Mouse (Mus musculus): ENCODE data around the gene Lingo3. TPM values are rescaled to one million over a fixed set of nuclear protein-coding genes. Genes with fewer than 3 reads are reported as not detected.
"Not testable (repeated sequence)": the region's sequence is repeated elsewhere in the genome, so short reads cannot be mapped to it uniquely, and the experiment has no call there.

Lingo3 gene
- polyA plus RNA-seq, 1 experiment from 2014 or later = 1.7 TPM

DNA sequence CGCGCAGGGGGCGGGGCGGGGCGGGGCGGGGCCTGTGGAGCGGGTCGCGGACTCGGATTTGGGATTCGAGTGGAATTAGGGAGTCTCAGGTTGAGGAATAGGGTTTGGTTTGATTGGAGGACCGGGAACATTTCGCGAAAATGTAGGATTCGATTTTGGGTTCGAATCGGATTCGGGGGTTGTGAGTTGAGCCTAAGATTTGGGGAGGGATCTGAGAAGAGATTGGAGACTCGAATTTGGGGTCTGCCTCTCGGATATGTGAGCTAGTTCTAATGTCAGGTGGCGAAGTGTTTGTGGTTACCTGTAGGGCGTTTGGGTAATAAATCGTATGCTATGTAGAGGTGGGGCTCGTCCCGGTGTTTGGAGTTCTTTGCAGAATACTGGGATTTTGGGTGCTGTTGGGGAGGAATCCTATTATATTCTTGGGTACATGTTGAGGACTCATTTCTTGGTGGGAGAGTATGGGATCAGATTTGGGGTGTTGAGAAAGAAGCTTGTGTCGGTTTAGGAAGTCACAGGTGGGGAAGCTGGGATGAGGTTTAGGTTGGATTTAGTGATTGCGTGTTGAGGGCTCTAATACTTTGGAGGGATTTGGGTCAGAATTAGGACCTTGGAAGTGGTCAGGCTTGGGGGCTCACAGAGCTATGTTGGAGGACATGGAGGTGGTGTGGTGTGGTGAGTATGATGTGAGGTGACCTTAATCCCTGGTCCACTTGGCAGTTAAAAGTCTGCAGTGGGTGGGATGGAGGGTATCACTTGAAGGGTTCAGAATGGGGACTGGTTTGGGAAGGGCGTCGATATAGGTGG is 16.6 kb downstream of the Lingo3 start:
- peaks cover 45% of the 10 kb centered on the region for H3K4me1 ChIP-seq
- peaks cover 18% of the 10 kb centered on the region for H3K36me3 ChIP-seq (replicated peaks)
- peak overlapping the region; percentile 85 for H3K4me3 ChIP-seq (replicated peaks)
- H3K27ac ChIP-seq = peak overlapping the region; percentile 94
- WGBS = 8% methylated on average over 29 of the region's 29 CpGs
- no peaks in the 10 kb centered on the region for H3K9me3 ChIP-seq
- no peak for ATAC-seq (ENCODE audit: low FRiP score)
- H3K9ac ChIP-seq = peak overlapping the region; percentile 94
- H3K27me3 ChIP-seq = no peaks in the 10 kb centered on the region
- peak overlapping the region; percentile 99 for H3K4me2 ChIP-seq

DNA sequence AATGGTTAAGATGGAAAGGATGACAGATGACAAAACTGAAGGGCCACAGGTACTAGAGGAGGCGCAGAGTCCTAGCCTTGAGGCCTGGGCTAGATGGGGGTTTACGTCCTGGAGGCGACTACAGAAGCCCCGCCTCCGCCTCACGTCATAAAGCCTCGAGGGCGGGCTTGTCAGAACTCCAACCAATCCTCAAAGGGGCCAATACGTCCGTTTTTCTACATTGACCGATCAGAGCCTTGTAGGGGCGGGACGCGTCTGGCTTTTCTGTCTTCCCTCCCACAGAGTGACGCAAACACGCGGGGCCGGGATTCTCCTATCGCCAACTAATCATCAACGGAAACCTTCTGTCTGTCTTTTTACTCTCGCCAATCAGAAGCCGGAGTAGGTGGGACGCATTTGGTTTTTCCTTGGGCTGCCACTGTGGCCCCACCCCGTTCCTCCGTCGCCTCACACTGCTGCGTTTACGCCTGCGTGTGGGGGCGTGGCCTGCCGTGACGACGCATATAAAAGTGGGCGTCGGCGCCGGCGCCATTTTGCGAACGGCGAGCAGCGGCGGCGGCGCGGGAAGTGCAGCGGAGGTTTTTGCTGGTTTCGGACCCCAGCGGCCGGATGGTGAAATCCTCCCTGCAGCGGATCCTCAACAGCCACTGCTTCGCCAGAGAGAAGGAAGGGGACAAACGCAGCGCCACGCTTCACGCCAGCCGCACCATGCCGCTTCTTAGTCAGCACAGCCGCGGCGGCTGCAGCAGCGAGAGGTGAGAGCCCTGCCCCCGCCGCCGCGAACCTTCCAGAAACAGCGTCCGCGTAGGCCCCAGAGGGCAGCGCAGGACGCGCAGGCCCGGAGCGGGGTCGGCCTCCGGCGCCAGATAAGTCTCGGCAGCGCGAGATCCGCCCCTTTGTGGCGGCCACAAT is 17.4 kb downstream of the Lingo3 start, which contains the start of gene Oaz1:
Gene Oaz1 (plus strand): TSS at position 506 of the 912 bp plus-strand sequence.
- Histone ChIP-seq H3K9ac (peak within 1 kb of the TSS; percentile 94), H3K27me3 (no peaks in the 10 kb centered on the region), H3K9me3 (no peaks in the 10 kb centered on the region), H3K36me3 (replicated peaks) (peaks cover 18% of the 10 kb centered on the region), H3K4me3 (replicated peaks) (peak within 1 kb of the TSS; percentile 85), H3K4me1 (peaks cover 42% of the 10 kb centered on the region), H3K27ac (peak within 1 kb of the TSS; percentile 94), H3K4me2 (peak within 1 kb of the TSS; percentile 99)
- ATAC-seq (ENCODE audit: low FRiP score) = peak; percentile 97
- under 1% methylated on average over 79 of the region's 82 CpGs for WGBS

DNA sequence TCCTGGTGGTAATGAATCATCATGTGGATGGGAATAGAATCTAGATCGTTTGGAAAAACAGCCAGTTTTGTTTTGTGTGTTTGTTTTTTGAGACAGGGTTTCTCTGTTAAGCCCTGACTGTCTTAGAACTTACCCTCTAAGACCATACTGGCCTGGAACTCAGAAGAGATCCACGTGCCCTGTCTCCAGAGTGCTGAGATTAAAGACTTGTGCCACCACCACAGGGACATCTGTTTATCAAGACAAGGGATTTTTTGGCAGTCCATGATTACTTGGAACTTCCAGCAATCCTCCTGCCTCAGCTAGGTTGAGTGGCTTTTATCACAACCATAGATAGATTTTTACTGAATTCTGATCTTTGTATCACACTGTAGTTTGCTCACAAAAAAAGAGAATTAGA is 19.0 kb downstream of the Lingo3 start:
- H3K9ac ChIP-seq = no peak overlapping the region

DNA sequence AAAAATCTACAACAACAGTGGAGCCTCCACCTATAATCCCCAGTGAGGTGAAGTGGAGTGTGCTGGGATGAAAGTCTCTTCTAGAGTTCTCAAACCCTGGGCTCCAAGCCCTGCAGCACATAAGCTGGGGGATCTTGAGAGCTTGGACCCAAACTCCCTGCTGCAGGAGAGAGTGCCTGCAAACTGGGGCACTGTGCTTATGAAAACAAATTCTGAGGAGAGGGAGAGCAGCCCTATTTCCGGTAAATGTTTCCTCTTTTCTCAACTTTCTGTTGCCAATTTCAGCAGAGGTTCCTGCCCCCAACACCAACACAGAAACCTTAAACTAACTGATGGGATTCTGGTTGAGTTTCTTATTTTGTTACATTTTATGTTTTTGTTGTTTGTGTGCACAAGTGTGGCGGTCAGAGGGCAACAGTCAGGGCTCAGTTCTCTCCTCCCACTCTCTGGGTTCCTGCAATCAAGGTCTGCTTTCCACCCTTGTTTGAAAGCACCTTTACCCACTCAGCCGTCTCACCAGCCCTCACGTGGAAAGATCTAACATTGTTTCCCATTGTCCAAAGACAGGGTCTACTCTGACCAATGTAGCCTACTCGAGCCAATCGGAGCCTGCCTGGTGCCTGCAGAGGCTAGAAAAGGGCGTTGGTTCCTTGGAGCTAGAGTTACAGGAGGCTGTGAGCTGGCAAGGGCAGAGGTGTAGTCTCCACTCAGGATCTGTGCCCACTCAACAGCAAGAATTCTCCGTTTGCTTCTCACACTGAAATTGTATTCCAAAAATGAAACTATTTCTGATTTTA is 19.8 kb downstream of the Lingo3 start:
- H3K4me1 ChIP-seq = peaks cover 19% of the 10 kb centered on the region
- no peak overlapping the region for H3K4me2 ChIP-seq

More for the DNA sequence above, 19.0 kb downstream of the Lingo3 start:
- Histone ChIP-seq H3K9me3 (no peaks in the 10 kb centered on the region), H3K4me2 (no peak overlapping the region), H3K36me3 (replicated peaks) (peaks cover 14% of the 10 kb centered on the region), H3K4me1 (peaks cover 26% of the 10 kb centered on the region), H3K27me3 (no peaks in the 10 kb centered on the region), H3K27ac (no peak overlapping the region), H3K4me3 (replicated peaks) (no peak overlapping the region)
- WGBS = 80% methylated on average over 2 of the region's 2 CpGs
- ATAC-seq (ENCODE audit: low FRiP score) = no peak

DNA sequence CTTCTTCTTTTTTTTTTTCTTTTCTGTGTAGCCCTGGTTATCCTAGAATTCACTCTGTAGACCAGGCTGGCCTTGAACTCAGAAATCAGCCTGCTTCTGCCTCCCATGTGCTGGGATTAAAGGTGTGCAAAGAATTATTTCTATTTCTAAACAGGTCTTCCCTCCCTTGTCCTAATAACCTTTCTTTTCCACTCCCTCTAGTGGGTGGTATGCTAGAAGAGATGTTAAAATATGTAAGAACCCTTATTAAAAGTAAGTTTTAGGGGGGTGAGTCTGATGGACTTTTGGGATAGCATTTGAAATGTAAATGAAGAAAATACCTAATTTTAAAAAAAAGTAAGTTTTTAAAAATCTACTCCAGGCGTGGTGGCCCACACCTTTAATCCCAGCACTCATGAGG is 20.5 kb downstream of the Lingo3 start:
- no peak overlapping the region for H3K4me3 ChIP-seq (replicated peaks)
- no peak overlapping the region for H3K4me2 ChIP-seq
- peaks cover under 1% of the 10 kb centered on the region; the same call in 1 of the 2 replicates for H3K36me3 ChIP-seq (replicated peaks)
- H3K27me3 ChIP-seq = no peaks in the 10 kb centered on the region
- H3K4me1 ChIP-seq = peaks cover 15% of the 10 kb centered on the region
- no peaks in the 10 kb centered on the region for H3K9me3 ChIP-seq
- no peak overlapping the region for H3K9ac ChIP-seq
- WGBS = 90% methylated on average over 1 of the region's 1 CpGs
- no peak overlapping the region for H3K27ac ChIP-seq
- no peak for ATAC-seq (ENCODE audit: low FRiP score)

More for the DNA sequence above, 19.8 kb downstream of the Lingo3 start:
- no peak overlapping the region for H3K27ac ChIP-seq
- no peak overlapping the region for H3K9ac ChIP-seq
- H3K4me3 ChIP-seq (replicated peaks) = no peak overlapping the region
- WGBS = 74% methylated on average over 8 of the region's 8 CpGs
- ATAC-seq (ENCODE audit: low FRiP score) = no peak
- peaks cover 6% of the 10 kb centered on the region for H3K36me3 ChIP-seq (replicated peaks)
- no peaks in the 10 kb centered on the region for H3K27me3 ChIP-seq
- no peaks in the 10 kb centered on the region for H3K9me3 ChIP-seq

DNA sequence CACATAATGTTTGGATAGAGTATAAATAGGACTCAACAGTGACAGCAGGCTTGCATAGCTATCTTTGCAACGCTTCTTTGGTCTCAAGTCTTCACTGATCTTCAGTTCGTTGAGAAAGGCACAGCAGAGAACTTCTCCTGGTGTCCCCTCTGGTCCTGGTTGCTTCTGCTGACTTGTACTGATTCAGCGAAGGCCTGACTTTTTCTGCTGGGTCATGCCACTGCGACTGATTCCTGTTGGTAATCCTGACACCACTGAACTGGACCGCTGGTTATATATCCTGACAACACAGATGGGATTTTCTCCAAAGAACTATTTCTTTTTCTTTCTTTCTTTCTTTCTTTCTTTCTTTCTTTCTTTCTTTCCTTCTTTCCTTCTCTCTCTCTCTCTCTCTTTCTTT is 21.3 kb downstream of the Lingo3 start:
- Histone ChIP-seq H3K4me2 (no peak overlapping the region), H3K36me3 (replicated peaks) (no peaks in the 10 kb centered on the region), H3K9ac (no peak overlapping the region), H3K9me3 (no peaks in the 10 kb centered on the region), H3K27me3 (no peaks in the 10 kb centered on the region), H3K4me3 (replicated peaks) (no peak overlapping the region), H3K27ac (no peak overlapping the region), H3K4me1 (peaks cover 7% of the 10 kb centered on the region)
- no peak for ATAC-seq (ENCODE audit: low FRiP score)
- 85% methylated on average over 5 of the region's 5 CpGs for WGBS

DNA sequence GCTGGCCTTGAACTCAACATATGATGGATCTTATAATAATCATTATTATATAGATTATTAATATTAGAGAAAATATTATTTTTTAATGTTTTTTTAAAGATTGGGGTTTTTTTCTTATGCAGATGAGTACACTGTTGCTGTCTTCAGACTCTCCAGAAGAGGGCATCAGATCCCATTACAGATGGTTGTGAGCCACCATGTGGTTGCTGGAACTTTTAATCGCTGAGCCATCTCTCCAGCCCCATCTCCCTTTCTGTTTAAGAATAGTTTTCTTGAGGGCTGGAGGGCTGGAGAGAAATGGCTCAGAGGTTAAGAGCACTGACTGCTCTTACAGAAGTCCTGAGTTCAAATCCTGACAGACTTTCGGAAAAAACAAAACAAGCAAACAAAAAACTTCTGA is 21.8 kb downstream of the Lingo3 start:
- peaks cover 4% of the 10 kb centered on the region; the same call in 1 of the 2 replicates for H3K4me1 ChIP-seq
- no peaks in the 10 kb centered on the region for H3K36me3 ChIP-seq (replicated peaks)
- WGBS = 47% methylated on average over 2 of the region's 2 CpGs
- H3K4me2 ChIP-seq = no peak overlapping the region
- no peak overlapping the region for H3K9ac ChIP-seq
- ATAC-seq (ENCODE audit: low FRiP score) = no peak
- H3K9me3 ChIP-seq = no peaks in the 10 kb centered on the region
- no peaks in the 10 kb centered on the region for H3K27me3 ChIP-seq
- H3K4me3 ChIP-seq (replicated peaks) = no peak overlapping the region
- no peak overlapping the region for H3K27ac ChIP-seq

DNA sequence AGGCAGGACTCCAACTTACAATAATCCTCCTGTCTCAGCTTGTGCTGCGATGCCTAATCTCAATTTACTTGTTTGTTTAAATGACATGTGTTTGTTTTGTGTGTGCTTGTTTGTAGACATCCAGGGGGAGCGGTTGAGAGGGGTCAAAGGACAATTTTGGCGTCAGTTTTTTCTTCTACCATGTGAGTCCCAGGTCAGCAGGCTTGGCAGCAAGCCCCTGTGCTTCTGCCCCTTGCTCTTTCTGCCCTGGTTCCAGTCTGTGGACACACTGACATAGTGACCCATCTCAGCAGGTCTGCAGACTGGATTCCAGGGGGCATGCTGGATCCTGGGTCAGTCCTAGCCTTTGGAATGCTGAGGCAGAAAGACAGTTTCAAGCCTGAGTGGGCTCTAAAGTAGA is 24.4 kb downstream of the Lingo3 start:
- H3K4me3 ChIP-seq (replicated peaks) = no peak overlapping the region
- no peak overlapping the region for H3K4me2 ChIP-seq
- no peak for ATAC-seq (ENCODE audit: low FRiP score)
- H3K27ac ChIP-seq = no peak overlapping the region
- H3K4me1 ChIP-seq = no peaks in the 10 kb centered on the region
- H3K9ac ChIP-seq = no peak overlapping the region
- H3K36me3 ChIP-seq (replicated peaks) = no peaks in the 10 kb centered on the region
- 64% methylated on average over 3 of the region's 3 CpGs for WGBS
- no peaks in the 10 kb centered on the region for H3K9me3 ChIP-seq
- H3K27me3 ChIP-seq = no peaks in the 10 kb centered on the region

DNA sequence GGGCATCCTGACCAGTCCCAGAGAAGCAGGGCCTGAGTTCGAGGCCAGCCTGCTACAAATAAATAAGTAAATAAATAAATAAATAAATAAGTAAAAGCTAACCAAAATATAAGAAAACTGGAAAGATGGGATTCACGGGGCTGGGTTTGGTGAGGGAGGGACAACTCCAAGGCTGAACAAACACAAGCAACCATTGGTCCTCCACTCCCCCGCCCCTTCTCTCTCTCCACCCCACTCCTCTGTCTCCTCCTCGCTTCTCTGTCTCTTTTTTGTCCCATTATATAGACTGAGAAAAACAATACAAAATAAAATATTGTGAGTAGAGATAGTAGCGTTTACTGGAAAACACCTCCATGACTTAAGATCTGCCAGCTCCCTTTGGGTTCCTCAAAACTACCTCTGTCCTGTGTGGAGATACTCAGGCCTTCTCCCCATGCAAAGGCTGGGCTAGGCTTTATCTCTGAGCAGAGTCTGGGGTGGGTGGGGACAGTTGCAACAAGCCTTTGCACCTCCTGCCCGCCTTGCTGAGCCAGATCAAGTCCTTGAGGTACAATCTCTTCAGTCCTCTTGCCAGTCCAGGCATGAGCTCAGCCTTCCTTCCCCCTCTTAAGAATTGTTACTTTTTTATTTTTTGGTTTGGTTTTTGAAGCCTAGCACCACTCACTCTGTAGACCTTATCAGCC is 25.1 kb downstream of the Lingo3 start:
- Histone ChIP-seq H3K36me3 (replicated peaks) (no peaks in the 10 kb centered on the region), H3K9me3 (no peaks in the 10 kb centered on the region), H3K4me3 (replicated peaks) (no peak overlapping the region), H3K4me2 (no peak overlapping the region), H3K27me3 (no peaks in the 10 kb centered on the region), H3K9ac (no peak overlapping the region), H3K4me1 (no peaks in the 10 kb centered on the region), H3K27ac (no peak overlapping the region)
- no peak for ATAC-seq (ENCODE audit: low FRiP score)
- WGBS = 56% methylated on average over 6 of the region's 6 CpGs

DNA sequence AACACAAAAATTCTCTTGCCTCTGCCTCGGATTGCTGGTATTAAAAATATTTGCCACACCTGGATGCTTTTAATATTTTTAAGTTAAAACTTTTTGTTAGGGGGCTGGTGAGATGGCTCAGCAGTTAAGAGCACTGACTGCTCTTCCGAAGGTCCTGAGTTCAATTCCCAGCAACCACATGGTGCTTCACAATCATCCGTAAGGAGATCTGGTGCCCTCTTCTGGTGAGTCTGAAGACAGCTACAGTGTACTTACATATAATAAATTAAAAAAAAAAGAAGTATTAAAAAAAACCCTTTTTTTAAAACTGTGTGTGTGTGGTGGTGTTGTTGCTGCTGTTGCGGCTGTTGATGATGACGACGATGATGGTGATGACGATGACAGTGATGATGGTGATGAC is 25.9 kb downstream of the Lingo3 start:
- not testable (repeated sequence) for ATAC-seq (ENCODE audit: low FRiP score); H3K9me3 ChIP-seq
- 81% methylated on average over 7 of the region's 7 CpGs for WGBS

DNA sequence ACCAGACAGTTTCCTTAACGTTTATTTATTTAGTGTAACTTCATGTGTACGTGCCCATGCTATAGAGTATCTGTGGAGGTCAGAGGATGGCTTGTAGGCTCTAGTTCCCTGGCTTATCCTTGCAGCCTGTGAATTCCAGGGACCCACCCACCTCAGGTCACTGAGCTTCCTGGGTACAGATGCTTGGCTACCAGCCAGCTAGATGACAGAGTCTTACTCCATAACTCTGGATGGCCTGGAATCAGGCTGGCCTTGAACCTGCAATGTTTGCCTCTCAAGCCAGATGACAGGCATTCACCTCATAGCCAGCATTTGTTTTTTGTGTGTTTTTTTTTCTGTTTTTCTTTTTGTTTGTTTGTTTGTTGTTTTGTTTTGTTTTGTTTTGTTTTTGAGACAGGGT is 26.7 kb downstream of the Lingo3 start:
- no peaks in the 10 kb centered on the region for H3K9me3 ChIP-seq
- H3K27ac ChIP-seq = no peak overlapping the region
- no peaks in the 10 kb centered on the region for H3K36me3 ChIP-seq (replicated peaks)
- H3K4me1 ChIP-seq = no peaks in the 10 kb centered on the region
- 83% methylated on average over 2 of the region's 2 CpGs for WGBS
- ATAC-seq (ENCODE audit: low FRiP score) = no peak
- no peak overlapping the region for H3K9ac ChIP-seq
- no peak overlapping the region for H3K4me2 ChIP-seq
- H3K4me3 ChIP-seq (replicated peaks) = no peak overlapping the region
- peaks cover 14% of the 10 kb centered on the region for H3K27me3 ChIP-seq

More for the DNA sequence above, 25.9 kb downstream of the Lingo3 start:
- H3K27me3 ChIP-seq; H3K4me2 ChIP-seq; H3K4me3 ChIP-seq (replicated peaks); H3K4me1 ChIP-seq; H3K36me3 ChIP-seq (replicated peaks); H3K27ac ChIP-seq; H3K9ac ChIP-seq: not testable (repeated sequence)
